Mouse (Mus musculus) c-Kit-positive CD71-positive TER-119-positive erythroid progenitor cells, embryonic 14.5 days (primary cell): Measurements from ENCODE around the gene Hoxb3.

Experiments
- DNase-seq: peaks from one replicate; pipeline ENCODE4 v3.0.0-alpha.2; 2013; ENCODE audit warnings: low spot score

Hoxb3 gene

GRCm38 (mm10) chr11:96317608-96318367 is 5.3 kb upstream of the Hoxb3 start, which contains the start of gene Hoxb4:
Gene Hoxb4 (plus strand): TSS chr11:96318267.
- DNase-seq, result no peak

- DNase-seq, result no peak
These were observed 4.6 kb upstream of the Hoxb3 start for GRCm38 (mm10) chr11:96318368-96319070.

GRCm38 (mm10) chr11:96319071-96319902 is 3.8 kb upstream of the Hoxb3 start:
- DNase-seq, result no peak

- no peak for DNase-seq
These were observed 3.2 kb upstream of the Hoxb3 start for GRCm38 (mm10) chr11:96319910-96320309.

GRCm38 (mm10) chr11:96320688-96321087 is 2.4 kb upstream of the Hoxb3 start:
- no peak for DNase-seq

- no peak for DNase-seq
These were observed 1.3 kb upstream of the Hoxb3 start for GRCm38 (mm10) chr11:96321846-96322245.

GRCm38 (mm10) chr11:96322738-96323137 is 388 bp upstream of the Hoxb3 start:
- no peak for DNase-seq

- no peak for DNase-seq
These were observed 999 bp downstream of the Hoxb3 start for GRCm38 (mm10) chr11:96324125-96324524.

- no peak for DNase-seq
These were observed 1.8 kb downstream of the Hoxb3 start for GRCm38 (mm10) chr11:96324965-96325364.

GRCm38 (mm10) chr11:96325747-96326212 is 2.7 kb downstream of the Hoxb3 start:
- no peak for DNase-seq

GRCm38 (mm10) chr11:96326705-96327104 is 3.6 kb downstream of the Hoxb3 start:
- no peak for DNase-seq

- no peak for DNase-seq
These were observed 4.0 kb downstream of the Hoxb3 start for GRCm38 (mm10) chr11:96327122-96327521.

GRCm38 (mm10) chr11:96327750-96328149 is 4.6 kb downstream of the Hoxb3 start:
- DNase-seq, result no peak

GRCm38 (mm10) chr11:96328605-96329004 is 5.5 kb downstream of the Hoxb3 start:
- no peak for DNase-seq

- DNase-seq, result no peak
These were observed 9.0 kb downstream of the Hoxb3 start for GRCm38 (mm10) chr11:96332105-96332504.

- no peak for DNase-seq
These were observed 9.5 kb downstream of the Hoxb3 start for GRCm38 (mm10) chr11:96332618-96333032.

- DNase-seq, result no peak
These were observed 10.3 kb downstream of the Hoxb3 start for GRCm38 (mm10) chr11:96333241-96334001.

GRCm38 (mm10) chr11:96334002-96334364 is 10.9 kb downstream of the Hoxb3 start:
- no peak for DNase-seq

- no peak for DNase-seq
These were observed 11.9 kb downstream of the Hoxb3 start for GRCm38 (mm10) chr11:96334998-96335397.

- DNase-seq, result no peak
These were observed 13.5 kb downstream of the Hoxb3 start for GRCm38 (mm10) chr11:96336597-96336996.

GRCm38 (mm10) chr11:96337026-96337425 is 13.9 kb downstream of the Hoxb3 start:
- DNase-seq, result no peak
